Mouse (Mus musculus) heart, embryonic 13.5 days (tissue): ENCODE measurements around the gene Ano9. TPM values are rescaled to one million over a fixed set of nuclear protein-coding genes. Genes with fewer than 3 reads are reported as not detected.

ENCODE experiments used
- ATAC-seq: fragments of 200-750 bp; cut with Nextera tagmentation; 2 replicates; pipeline ENCODE4 v1.8.0; 2017; ENCODE audit warnings: moderate TSS enrichment; ENCODE audit not compliant: insufficient number of reproducible peaks, low FRiP score, low TSS enrichment; ENCODE audit errors: extremely low read depth
- H3K27ac ChIP-seq: fragments of 300-500 bp; sonication (generic); replicated peaks from 2 replicates; pipeline ENCODE4 v1.5.1; 2015; ENCODE audit warnings: moderate library complexity, mild to moderate bottlenecking, inconsistent platforms
- H3K27me3 ChIP-seq: fragments of 300-500 bp; sonication (generic); replicated peaks from 2 replicates; pipeline ENCODE4 v1.6.1; 2015; ENCODE audit warnings: mild to moderate bottlenecking, inconsistent platforms
- H3K36me3 ChIP-seq: fragments of 300-500 bp; sonication (generic); 2 replicates; pipeline ENCODE4 v1.6.1; 2015; ENCODE audit warnings: mild to moderate bottlenecking, inconsistent platforms
- H3K4me1 ChIP-seq: fragments of 300-500 bp; sonication (generic); 2 replicates; pipeline ENCODE4 v1.6.1; 2015; ENCODE audit warnings: inconsistent platforms
- H3K4me2 ChIP-seq: fragments of 300-500 bp; sonication (generic); 2 replicates; pipeline ENCODE4 v1.6.1; 2015; ENCODE audit warnings: inconsistent platforms, mild to moderate bottlenecking, moderate library complexity
- H3K4me3 ChIP-seq: fragments of 300-500 bp; sonication (generic); 2 replicates; pipeline ENCODE4 v1.5.1; 2015; ENCODE audit warnings: moderate library complexity, mild to moderate bottlenecking, inconsistent platforms
- H3K9ac ChIP-seq: fragments of 300-500 bp; sonication (generic); 2 replicates; pipeline ENCODE4 v1.6.1; 2015; ENCODE audit warnings: inconsistent platforms, mild to moderate bottlenecking, moderate library complexity
- H3K9me3 ChIP-seq: fragments of 300-500 bp; sonication (generic); 2 replicates; pipeline ENCODE4 v1.6.1; 2016; ENCODE audit warnings: inconsistent platforms
- WGBS: fragments of 180-500 bp; shearing (Covaris S2); methylation state at CpG from one replicate; pipeline ENCODE4 v1.1.7; 2015; ENCODE audit warnings: mixed read lengths; 5-methylcytosine and 5-hydroxymethylcytosine counted together
- polyA plus RNA-seq: library from polyadenylated mRNA; unstranded; fragments of >200 nt; fragmentation: Nextera tagmentation; extraction: Ambion mirVana; gene quantifications from 2 replicates; pipeline ENCODE4 v1.2.1, GENCODE M21; 2015

Ano9 gene
- polyA plus RNA-seq, 1 experiment from 2014 or later = 0.21 TPM

- no peaks in the 10 kb centered on the region for H3K9me3 ChIP-seq
- no peak for ATAC-seq
- H3K27ac ChIP-seq = peak overlapping the region; percentile 46; the same call in 1 of the 2 replicates
- no peaks in the 10 kb centered on the region for H3K27me3 ChIP-seq
- peak overlapping the region; percentile 95 for H3K4me2 ChIP-seq
- peaks cover 23% of the 10 kb centered on the region for H3K36me3 ChIP-seq
- peak overlapping the region; percentile 89 for H3K9ac ChIP-seq
- 58% methylated on average over 12 of the region's 12 CpGs for WGBS
- peak overlapping the region; percentile 72 for H3K4me3 ChIP-seq
- H3K4me1 ChIP-seq = peaks cover 24% of the 10 kb centered on the region
These were observed 14.5 kb upstream of the Ano9 start for GRCm38 (mm10) chr7:141131904-141132755.

DNA sequence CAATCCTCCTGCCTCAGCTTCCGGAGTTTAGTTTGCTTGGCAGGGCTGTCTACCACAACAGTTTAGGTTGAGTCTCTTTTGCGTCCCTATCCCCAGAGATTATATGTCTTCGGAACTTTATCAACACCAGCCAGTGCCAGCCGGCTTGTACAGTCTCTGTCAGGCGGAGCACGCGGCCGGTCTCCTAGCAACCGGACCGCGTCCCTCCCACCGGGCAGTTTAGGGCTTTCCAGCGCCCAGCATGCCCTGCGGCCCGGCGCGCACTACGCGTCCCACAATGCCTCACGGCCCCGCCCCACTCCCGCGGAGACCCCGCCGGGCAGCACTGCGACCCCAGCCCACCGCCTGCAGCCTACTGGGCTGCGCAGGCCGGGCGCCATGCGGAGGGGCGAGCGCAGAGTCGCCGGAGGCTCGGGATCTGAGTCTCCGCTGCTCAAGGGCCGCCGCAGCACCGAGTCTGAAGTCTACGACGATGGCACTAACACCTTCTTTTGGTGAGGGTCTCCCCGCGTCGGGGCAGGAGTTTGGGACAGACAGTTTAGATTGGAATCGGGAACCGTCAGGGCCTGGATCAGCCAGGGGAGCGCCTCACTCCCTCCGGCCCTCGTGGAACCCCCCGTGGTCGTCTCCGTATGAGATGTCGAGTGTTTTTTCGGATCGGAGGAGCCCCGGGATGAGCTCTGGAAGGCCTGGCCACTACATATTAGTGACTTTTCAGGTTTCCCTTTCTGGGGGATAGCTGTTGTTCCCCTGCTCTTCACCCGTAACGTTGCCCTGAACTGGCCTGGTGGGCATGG lies 13.6 kb upstream of the Ano9 start:
- H3K9ac ChIP-seq = peak overlapping the region; percentile 89
- no peaks in the 10 kb centered on the region for H3K9me3 ChIP-seq
- ATAC-seq = peak; percentile 96
- H3K4me3 ChIP-seq = peak overlapping the region; percentile 72
- no peaks in the 10 kb centered on the region for H3K27me3 ChIP-seq
- peak overlapping the region; percentile 46 for H3K27ac ChIP-seq
- peak overlapping the region; percentile 95 for H3K4me2 ChIP-seq
- WGBS = under 1% methylated on average over 59 of the region's 59 CpGs
- peaks cover 14% of the 10 kb centered on the region for H3K36me3 ChIP-seq
- peaks cover 24% of the 10 kb centered on the region for H3K4me1 ChIP-seq

DNA sequence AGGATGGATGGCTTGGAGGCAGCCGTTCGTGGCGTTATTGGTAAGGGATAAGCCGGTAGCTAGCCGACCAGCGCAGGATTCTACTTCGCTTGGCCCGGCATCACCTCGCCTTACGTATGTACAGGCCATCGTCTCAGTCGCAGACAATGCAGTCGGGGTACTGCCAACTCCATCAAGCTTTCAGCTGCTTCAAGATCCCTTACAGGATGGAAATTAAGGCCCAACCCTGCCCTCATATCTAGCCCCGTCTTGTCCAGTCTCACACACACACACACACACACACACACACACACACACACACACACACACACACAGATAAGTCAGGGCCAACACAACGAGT lies 5.9 kb upstream of the Ano9 start:
- under 1% methylated on average over 15 of the region's 15 CpGs for WGBS
- no peaks in the 10 kb centered on the region for H3K36me3 ChIP-seq
- no peak for ATAC-seq
- H3K9ac ChIP-seq = peak overlapping the region; percentile 86
- H3K4me1 ChIP-seq = peaks cover 21% of the 10 kb centered on the region
- no peaks in the 10 kb centered on the region for H3K9me3 ChIP-seq
- H3K27me3 ChIP-seq = no peaks in the 10 kb centered on the region
- peak overlapping the region; percentile 92 for H3K27ac ChIP-seq
- peak overlapping the region; percentile 85 for H3K4me2 ChIP-seq
- H3K4me3 ChIP-seq = peak overlapping the region; percentile 66

DNA sequence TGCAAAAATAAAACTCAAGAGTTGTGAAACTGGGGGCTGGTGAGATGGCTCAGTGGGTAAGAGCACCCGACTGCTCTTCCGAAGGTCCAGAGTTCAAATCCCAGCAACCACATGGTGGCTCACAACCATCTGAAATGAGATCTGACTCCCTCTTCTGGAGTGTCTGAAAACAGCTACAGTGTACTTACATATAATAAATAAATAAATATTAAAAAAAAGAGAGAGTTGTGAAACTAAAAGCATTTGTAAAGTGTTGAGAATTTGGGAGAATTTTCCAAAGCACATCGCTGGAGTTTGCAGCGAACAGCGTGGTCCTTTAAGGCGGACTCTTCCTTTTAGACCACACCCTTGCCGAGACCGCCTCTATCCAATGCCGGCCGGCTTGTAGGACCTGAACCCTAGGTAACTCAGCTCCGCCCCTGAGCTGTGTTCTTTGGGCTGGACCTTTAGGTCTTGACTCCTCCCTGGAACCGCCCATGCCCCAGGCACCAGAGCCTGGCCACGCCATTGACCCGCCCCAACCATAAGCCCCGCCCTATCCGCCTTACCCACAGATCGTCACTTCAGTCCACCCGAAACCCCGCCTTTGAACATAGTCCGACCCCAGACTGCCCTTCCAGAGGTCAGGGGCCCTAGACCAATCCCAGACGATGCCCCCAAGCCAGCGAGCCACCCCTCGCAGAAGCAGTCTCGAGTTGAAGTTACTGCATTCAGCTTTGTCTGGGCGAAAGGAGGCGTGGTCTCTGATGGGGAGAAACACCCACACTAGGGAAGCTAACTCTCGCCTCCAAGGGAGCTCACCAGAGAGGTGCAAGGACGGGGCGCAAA lies 5.3 kb upstream of the Ano9 start:
- Histone ChIP-seq H3K36me3 (no peaks in the 10 kb centered on the region), H3K4me2 (peak overlapping the region; percentile 85), H3K27ac (peak overlapping the region; percentile 92), H3K9ac (peak overlapping the region; percentile 86), H3K27me3 (peaks cover 5% of the 10 kb centered on the region), H3K9me3 (no peaks in the 10 kb centered on the region), H3K4me3 (peak overlapping the region; percentile 66), H3K4me1 (peaks cover 21% of the 10 kb centered on the region)
- WGBS = 2% methylated on average over 29 of the region's 29 CpGs
- ATAC-seq = peak; percentile 99

DNA sequence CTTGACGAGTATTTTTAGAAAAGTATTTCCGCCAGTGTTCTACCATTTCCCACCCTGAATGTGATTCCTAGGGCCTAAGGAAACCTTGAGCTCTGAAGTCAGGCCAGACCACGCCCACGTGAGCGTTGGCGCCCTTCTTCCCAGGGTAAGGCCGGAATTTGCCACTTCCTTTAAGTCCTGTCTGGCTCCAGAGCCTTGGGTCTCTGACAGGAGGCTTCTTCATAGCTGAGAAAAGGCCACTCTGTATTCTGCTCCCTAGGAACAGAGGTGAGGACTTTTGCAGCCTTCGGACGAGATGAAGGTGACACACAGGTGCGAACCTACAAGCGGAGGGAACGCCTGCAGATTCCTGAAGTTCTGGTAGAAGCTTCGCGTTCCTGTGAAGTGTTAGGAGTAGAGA lies 4.6 kb upstream of the Ano9 start, which contains the start of gene Ptdss2:
Gene Ptdss2, plus strand, starts transcription at position 138 of the 400 bp plus-strand sequence.
- Histone ChIP-seq H3K36me3 (no peaks in the 10 kb centered on the region), H3K4me2 (peak within 1 kb of the TSS; percentile 85), H3K27ac (peak within 1 kb of the TSS; percentile 92), H3K9me3 (no peaks in the 10 kb centered on the region), H3K4me1 (peaks cover 21% of the 10 kb centered on the region), H3K4me3 (peak within 1 kb of the TSS; percentile 66), H3K9ac (peak within 1 kb of the TSS; percentile 86), H3K27me3 (peaks cover 11% of the 10 kb centered on the region)
- 39% methylated on average over 14 of the region's 14 CpGs for WGBS
- ATAC-seq = no peak

- no peak overlapping the region for H3K4me2 ChIP-seq
- H3K4me1 ChIP-seq = peaks cover 21% of the 10 kb centered on the region
- 72% methylated on average over 5 of the region's 5 CpGs for WGBS
- no peak overlapping the region for H3K27ac ChIP-seq
- no peaks in the 10 kb centered on the region for H3K36me3 ChIP-seq
- H3K4me3 ChIP-seq = no peak overlapping the region
- H3K9me3 ChIP-seq = no peaks in the 10 kb centered on the region
- peaks cover 22% of the 10 kb centered on the region for H3K27me3 ChIP-seq
- no peak overlapping the region for H3K9ac ChIP-seq
- no peak for ATAC-seq
These were observed 3.5 kb upstream of the Ano9 start for GRCm38 (mm10) chr7:141121051-141121531.

DNA sequence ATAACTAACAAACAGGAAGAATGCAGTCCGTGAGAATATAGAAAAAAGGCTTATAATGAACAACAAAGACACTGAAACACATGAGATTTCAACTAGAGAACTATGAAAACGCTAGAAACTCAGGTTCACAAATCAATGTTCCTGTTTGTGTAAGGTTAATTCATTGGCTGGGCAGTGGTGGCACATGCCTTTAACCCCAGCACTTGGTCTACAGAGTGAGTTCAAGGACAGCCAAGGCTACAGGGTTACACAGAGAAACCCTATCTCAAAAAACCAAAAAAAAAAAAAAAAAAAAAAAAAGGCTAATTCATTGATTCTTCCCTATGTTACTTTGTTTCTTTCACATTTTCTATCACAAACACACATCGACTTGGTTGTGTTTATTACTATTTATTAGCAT lies 3.0 kb upstream of the Ano9 start:
- Histone ChIP-seq H3K4me2 (no peak overlapping the region), H3K4me3 (no peak overlapping the region), H3K27me3 (peaks cover 26% of the 10 kb centered on the region), H3K36me3 (no peaks in the 10 kb centered on the region), H3K9me3 (no peaks in the 10 kb centered on the region), H3K9ac (no peak overlapping the region), H3K4me1 (peaks cover 18% of the 10 kb centered on the region), H3K27ac (no peak overlapping the region)
- WGBS = 73% methylated on average over 3 of the region's 3 CpGs
- no peak for ATAC-seq

DNA sequence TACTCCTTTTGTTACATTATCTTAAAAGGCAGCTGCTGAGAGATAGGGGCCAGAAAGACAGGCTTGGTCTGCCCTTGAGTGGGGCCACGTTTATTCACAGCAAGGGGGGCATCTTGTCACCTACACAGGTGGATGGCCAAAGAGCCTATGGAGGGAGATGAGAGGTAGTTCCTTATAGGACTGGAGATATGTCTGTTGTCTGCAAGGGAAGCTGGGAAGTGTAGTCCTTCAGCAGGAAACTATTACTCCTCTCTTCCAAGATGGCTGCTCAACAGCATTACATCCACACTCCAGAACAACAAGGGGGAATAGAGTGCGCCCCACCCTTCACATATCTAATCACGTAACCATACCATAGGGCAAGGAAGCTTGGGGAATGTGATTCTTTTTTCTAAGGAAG lies 1.9 kb upstream of the Ano9 start:
- Histone ChIP-seq H3K36me3 (no peaks in the 10 kb centered on the region), H3K27me3 (peaks cover 31% of the 10 kb centered on the region), H3K27ac (no peak overlapping the region), H3K9ac (no peak overlapping the region), H3K4me1 (peaks cover 17% of the 10 kb centered on the region), H3K9me3 (no peaks in the 10 kb centered on the region), H3K4me2 (no peak overlapping the region), H3K4me3 (no peak overlapping the region)
- ATAC-seq = no peak
- 59% methylated on average over 3 of the region's 3 CpGs for WGBS

DNA sequence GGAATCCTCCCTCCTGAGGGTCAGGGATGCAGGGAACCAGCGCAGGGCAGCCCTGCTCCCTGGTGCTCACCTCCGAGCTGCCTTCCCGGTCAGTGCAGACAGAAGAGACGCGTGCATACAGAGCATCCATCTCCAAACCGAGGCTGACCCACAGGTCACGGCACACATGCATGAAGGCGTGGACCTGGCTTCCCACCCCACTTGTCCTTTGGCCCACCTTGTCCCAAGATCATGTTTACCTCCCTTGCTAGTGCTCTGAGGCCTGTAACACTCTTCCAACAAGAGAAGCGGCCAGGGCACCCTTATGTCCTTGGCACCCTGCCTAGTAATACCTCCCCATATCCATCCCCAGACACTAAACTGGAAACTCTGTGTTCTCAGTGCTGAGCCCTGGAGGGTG lies 1.7 kb downstream of the Ano9 start:
- Histone ChIP-seq H3K4me1 (no peaks in the 10 kb centered on the region), H3K27ac (no peak overlapping the region), H3K9ac (no peak overlapping the region), H3K4me2 (no peak overlapping the region), H3K4me3 (no peak overlapping the region), H3K36me3 (no peaks in the 10 kb centered on the region), H3K27me3 (peaks cover 39% of the 10 kb centered on the region), H3K9me3 (no peaks in the 10 kb centered on the region)
- 79% methylated on average over 9 of the region's 9 CpGs for WGBS
- ATAC-seq = no peak

- H3K4me2 ChIP-seq = no peak overlapping the region
- H3K27me3 ChIP-seq = peaks cover 55% of the 10 kb centered on the region
- ATAC-seq = no peak
These were observed 14.4 kb downstream of the Ano9 start for GRCm38 (mm10) chr7:141103161-141103560.

More at GRCm38 (mm10) chr7:141103161-141103560, 14.4 kb downstream of the Ano9 start:
- peaks cover 12% of the 10 kb centered on the region for H3K4me1 ChIP-seq
- H3K9me3 ChIP-seq = no peaks in the 10 kb centered on the region
- no peaks in the 10 kb centered on the region for H3K36me3 ChIP-seq
- WGBS = 51% methylated on average over 3 of the region's 3 CpGs
- no peak overlapping the region for H3K4me3 ChIP-seq
- H3K27ac ChIP-seq = no peak overlapping the region
- H3K9ac ChIP-seq = no peak overlapping the region
